Mouse (Mus musculus) bone marrow macrophage, adult 2 months (primary cell): ENCODE data around the gene Agbl4.

Experiments
- CTCF ChIP-seq: IDR thresholded peaks from 2 replicates; pipeline ENCODE4 v1.5.1; 2012; ENCODE audit warnings: low read depth, mild to moderate bottlenecking, low read length, moderate library complexity
- POLR2A ChIP-seq: IDR thresholded peaks from 2 replicates; pipeline ENCODE4 v1.6.1; 2012; ENCODE audit warnings: mild to moderate bottlenecking, low read depth, low read length, borderline replicate concordance

- TF ChIP-seq CTCF (no peak), POLR2A (no peak)
Measured at GRCm38 (mm10) chr4:111485189-111485588, 1087.7 kb downstream of the Agbl4 start.
